10 mouse cellular contexts compared by ENCODE assay signal in the genomic region with DNA sequence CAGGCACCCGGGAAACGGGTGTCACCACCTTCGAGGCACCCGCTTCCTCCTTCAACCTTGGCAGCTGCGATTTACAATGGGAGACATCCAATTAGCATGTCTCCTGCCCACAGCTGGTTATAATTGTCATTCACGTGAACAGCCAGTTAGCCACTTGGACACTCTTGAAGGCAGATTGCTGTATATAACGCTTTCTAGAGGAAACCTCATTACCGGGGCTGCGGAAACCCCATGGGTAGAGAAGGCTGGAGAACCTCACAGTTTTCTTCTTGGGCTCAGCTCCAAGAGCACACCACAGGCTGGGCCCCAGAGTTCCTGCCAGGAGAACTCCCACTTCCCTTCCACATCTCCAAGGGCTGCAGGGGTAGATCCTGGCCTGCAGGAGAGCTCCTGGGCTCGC.
DNase-seq lines count a peak whose midpoint lies in the region; ATAC-seq and TF ChIP-seq lines count a peak whose summit lies in the region.
"Had no signal": no experiment of that assay in that cellular context is flagged by ENCODE, and none has a peak within 500 bp of the region (broad histone marks: within the 10 kb centered on the region; RNA-seq: fewer than 3 reads in every experiment).

No protein-coding gene starts in this region.

- no peak overlapping the region for H3K4me2 ChIP-seq in forebrain, embryonic 12.5 days
- H3K4me2 ChIP-seq in forebrain, embryonic 15.5 days (replicated peaks): no peak overlapping the region
- no peak overlapping the region for H3K4me2 ChIP-seq in lung, embryonic 14.5 days
- H3K4me2 ChIP-seq in midbrain, postnatal 0 days (ENCODE audit: low read depth, low read length, poor library complexity, severe bottlenecking): no peak overlapping the region

- H3K9ac ChIP-seq in forebrain, embryonic 12.5 days: no peak overlapping the region
- H3K9ac ChIP-seq in forebrain, embryonic 15.5 days (replicated peaks): no peak overlapping the region
- no peak overlapping the region for H3K9ac ChIP-seq in lung, embryonic 14.5 days
- H3K9ac ChIP-seq in midbrain, postnatal 0 days (replicated peaks; ENCODE audit: low read length, poor library complexity, severe bottlenecking): no peak overlapping the region

- peak; percentile 52 for DNase-seq in lung, embryonic 14.5 days
- DNase-seq in lung, postnatal 4 days: no peak
- peak; percentile 39 to 60 for DNase-seq in frontal cortex, postnatal 36 days (ENCODE audit: low spot score in 2 of 2)
- peak; percentile 13 for DNase-seq in midbrain, postnatal 0 days (ENCODE audit: low spot score)
- DNase-seq in cerebellum, adult 11-12 months: no peak
- no peak for DNase-seq in cerebellum, adult 9-10 months
- DNase-seq: cerebellum, adult 2 months; spleen, adult 18-20 months had no signal

- ATAC-seq in forebrain, embryonic 12.5 days (ENCODE audit: low FRiP score): peak; percentile 30; the same call in 1 of the 2 replicates
- no peak for ATAC-seq in forebrain, embryonic 15.5 days (replicated peaks)
- ATAC-seq in lung, embryonic 14.5 days (ENCODE audit: insufficient read depth): no peak
- ATAC-seq in midbrain, postnatal 0 days (ENCODE audit: low FRiP score): no peak

- WGBS in forebrain, embryonic 12.5 days: 45% methylated on average over 10 of the region's 10 CpGs
- WGBS in forebrain, embryonic 15.5 days: 32% methylated on average over 10 of the region's 10 CpGs
- 48% methylated on average over 10 of the region's 10 CpGs for WGBS in lung, embryonic 14.5 days
- 55% methylated on average over 10 of the region's 10 CpGs for WGBS in midbrain, postnatal 0 days

- no peaks in the 10 kb centered on the region for H3K9me3 ChIP-seq in forebrain, embryonic 12.5 days
- H3K9me3 ChIP-seq in forebrain, embryonic 15.5 days: no peaks in the 10 kb centered on the region
- H3K9me3 ChIP-seq in lung, embryonic 14.5 days (ENCODE audit: low read depth, low read length): no peaks in the 10 kb centered on the region
- H3K9me3 ChIP-seq in midbrain, postnatal 0 days (ENCODE audit: low read length): no peaks in the 10 kb centered on the region

- H3K4me1 ChIP-seq in forebrain, embryonic 12.5 days: peaks cover 21% of the 10 kb centered on the region
- H3K4me1 ChIP-seq in forebrain, embryonic 15.5 days: peaks cover 11% of the 10 kb centered on the region
- no peaks in the 10 kb centered on the region for H3K4me1 ChIP-seq in lung, embryonic 14.5 days (ENCODE audit: insufficient read depth)
- peaks cover 8% of the 10 kb centered on the region; the same call in 1 of the 2 replicates for H3K4me1 ChIP-seq in midbrain, postnatal 0 days (ENCODE audit: insufficient read depth, low read length)

- H3K4me3 ChIP-seq in forebrain, embryonic 12.5 days (replicated peaks): no peak overlapping the region
- H3K4me3 ChIP-seq in forebrain, embryonic 15.5 days: no peak overlapping the region
- no peak overlapping the region for H3K4me3 ChIP-seq in lung, embryonic 14.5 days (ENCODE audit: low read depth, low read length)
- H3K4me3 ChIP-seq in midbrain, postnatal 0 days (ENCODE audit: low read depth, low read length): no peak overlapping the region

- TF ChIP-seq CTCF in lung, embryonic 14.5 days (IDR thresholded peaks at IDR 0.05; ENCODE audit: low read depth): no peak
- TF ChIP-seq CTCF in midbrain, postnatal 0 days (IDR thresholded peaks at IDR 0.05): no peak

- no peaks in the 10 kb centered on the region for H3K27me3 ChIP-seq in forebrain, embryonic 12.5 days
- no peaks in the 10 kb centered on the region for H3K27me3 ChIP-seq in forebrain, embryonic 15.5 days
- no peaks in the 10 kb centered on the region for H3K27me3 ChIP-seq in lung, embryonic 14.5 days (ENCODE audit: insufficient read depth, low read length)
- H3K27me3 ChIP-seq in midbrain, postnatal 0 days (ENCODE audit: insufficient read depth, low read length): no peaks in the 10 kb centered on the region

- H3K27ac ChIP-seq in forebrain, embryonic 12.5 days: peak overlapping the region; percentile 14
- no peak overlapping the region for H3K27ac ChIP-seq in forebrain, embryonic 15.5 days (replicated peaks)
- no peak overlapping the region for H3K27ac ChIP-seq in lung, embryonic 14.5 days (ENCODE audit: low read depth)
- no peak overlapping the region for H3K27ac ChIP-seq in midbrain, postnatal 0 days (ENCODE audit: low read depth, low read length)

- H3K36me3 ChIP-seq in forebrain, embryonic 12.5 days (replicated peaks): no peaks in the 10 kb centered on the region
- H3K36me3 ChIP-seq in forebrain, embryonic 15.5 days: no peaks in the 10 kb centered on the region
- no peaks in the 10 kb centered on the region for H3K36me3 ChIP-seq in lung, embryonic 14.5 days (ENCODE audit: insufficient read depth)
- no peaks in the 10 kb centered on the region for H3K36me3 ChIP-seq in midbrain, postnatal 0 days (ENCODE audit: insufficient read depth, low read length)

Comparison
In these comparisons a context has a peak if more than half of its experiments do, and no peak if none do; other contexts are left out.
1. DNase-seq: peak in lung, embryonic 14.5 days (single experiment), frontal cortex, postnatal 36 days (2 of 2) and midbrain, postnatal 0 days (single experiment); none in lung, postnatal 4 days (0 of 2), cerebellum, adult 11-12 months (single experiment) and cerebellum, adult 9-10 months (single experiment).